Mouse (Mus musculus): ENCODE data around the gene Snurf.

Snurf gene

GRCm38 (mm10) chr7:60004606-60005330 lies at the start of gene Snurf, which contains the start of gene Gm38393:
TSS of gene Snurf (minus strand) at chr7:60005049.
TSS of gene Gm38393 (minus strand) at chr7:60005064.
- in situ Hi-C loops (cut with MboI; ENCODE audit: low pct_unique_long_range_greater_than_20kb in 1 of 2, low sequenced_read_pairs in 2 of 2, unreplicated experiment in 1 of 2), result no loop called here

GRCm38 (mm10) chr7:60047481-60048201 lies 42.8 kb upstream of the Snurf start:
- in situ Hi-C loops (cut with MboI; ENCODE audit: low pct_unique_long_range_greater_than_20kb in 1 of 2, low sequenced_read_pairs in 2 of 2, unreplicated experiment in 1 of 2), result no loop called here

- in situ Hi-C loops (cut with MboI; ENCODE audit: low pct_unique_long_range_greater_than_20kb in 1 of 2, low sequenced_read_pairs in 2 of 2, unreplicated experiment in 1 of 2), result no loop called here
Observed at GRCm38 (mm10) chr7:60013186-60013585, 8.3 kb upstream of the Snurf start.

- in situ Hi-C loops (cut with MboI; ENCODE audit: low pct_unique_long_range_greater_than_20kb in 1 of 2, low sequenced_read_pairs in 2 of 2, unreplicated experiment in 1 of 2), result no loop called here
Observed at GRCm38 (mm10) chr7:60007727-60008360, 3.0 kb upstream of the Snurf start.

GRCm38 (mm10) chr7:60006262-60006661 lies 1.4 kb upstream of the Snurf start:
- in situ Hi-C loops (cut with MboI; ENCODE audit: low pct_unique_long_range_greater_than_20kb in 1 of 2, low sequenced_read_pairs in 2 of 2, unreplicated experiment in 1 of 2), result no loop called here

- in situ Hi-C loops (cut with MboI; ENCODE audit: low pct_unique_long_range_greater_than_20kb in 1 of 2, low sequenced_read_pairs in 2 of 2, unreplicated experiment in 1 of 2), result no loop called here
Observed at GRCm38 (mm10) chr7:60003921-60004605, 786 bp downstream of the Snurf start.

- in situ Hi-C loops (cut with MboI; ENCODE audit: low pct_unique_long_range_greater_than_20kb in 1 of 2, low sequenced_read_pairs in 2 of 2, unreplicated experiment in 1 of 2), result no loop called here
Observed at GRCm38 (mm10) chr7:60003006-60003865, 1.6 kb downstream of the Snurf start.

GRCm38 (mm10) chr7:59978646-59979045 lies 26.2 kb downstream of the Snurf start:
- in situ Hi-C loops (cut with MboI; ENCODE audit: low pct_unique_long_range_greater_than_20kb in 1 of 2, low sequenced_read_pairs in 2 of 2, unreplicated experiment in 1 of 2), result no loop called here

Measured in mouse embryonic stem cell (cell line).